Mouse (Mus musculus) layer of hippocampus, postnatal 25 days (tissue): ENCODE measurements at regions not wholly inside any gene's neighbourhood (a gene's known extent, or its start where the extent isn't known, plus 50 kb on each side); places are given as distances from the start of the nearest gene placed in this dataset.
A peak's percentile ranks its signal among the peaks of the same experiment; 100 is the strongest.

Experiments used
- DNase-seq, 2 experiments: peaks; one replicate each; pipeline ENCODE4 v3.0.0; 2022; ENCODE audit warnings: mixed read lengths in 2 of 2, low spot score in 1 of 2; ENCODE audit errors: extremely low spot score in 1 of 2

- DNase-seq, result no peak
These were observed 359.0 kb upstream of the Hs6st1 start for GRCm38 (mm10) chr1:35709214-35709613.

- no peak for DNase-seq
These were observed 354.2 kb upstream of the Hs6st1 start for GRCm38 (mm10) chr1:35713961-35714360.

- no peak for DNase-seq
These were observed 352.3 kb upstream of the Hs6st1 start for GRCm38 (mm10) chr1:35715931-35716330.

GRCm38 (mm10) chr1:35717166-35717565 lies 351.0 kb upstream of the Hs6st1 start:
- DNase-seq, result no peak

- DNase-seq, result no peak
These were observed 350.5 kb upstream of the Hs6st1 start for GRCm38 (mm10) chr1:35717659-35718058.

GRCm38 (mm10) chr1:35720063-35720462 lies 348.1 kb upstream of the Hs6st1 start:
- DNase-seq, result no peak

GRCm38 (mm10) chr1:35724366-35724900 lies 343.8 kb upstream of the Hs6st1 start:
- no peak for DNase-seq

GRCm38 (mm10) chr1:35726596-35726995 lies 341.6 kb upstream of the Hs6st1 start:
- DNase-seq, result peak; percentile 35 to 80

GRCm38 (mm10) chr1:35727310-35727990 lies 340.8 kb upstream of the Hs6st1 start:
- no peak for DNase-seq

- DNase-seq, result no peak
These were observed 338.4 kb upstream of the Hs6st1 start for GRCm38 (mm10) chr1:35729785-35730295.

GRCm38 (mm10) chr1:35730309-35730708 lies 337.9 kb upstream of the Hs6st1 start:
- DNase-seq, result no peak

- no peak for DNase-seq
These were observed 332.0 kb upstream of the Hs6st1 start for GRCm38 (mm10) chr1:35736247-35736646.

- no peak for DNase-seq
These were observed 318.6 kb upstream of the Hs6st1 start for GRCm38 (mm10) chr1:35749603-35750002.

GRCm38 (mm10) chr1:35750092-35750521 lies 318.1 kb upstream of the Hs6st1 start:
- no peak for DNase-seq

GRCm38 (mm10) chr1:35752636-35753035 lies 315.6 kb upstream of the Hs6st1 start:
- no peak for DNase-seq

GRCm38 (mm10) chr1:35754170-35754569 lies 314.0 kb upstream of the Hs6st1 start:
- DNase-seq, result no peak

- peak; percentile 39 to 50 for DNase-seq
These were observed 309.2 kb upstream of the Hs6st1 start for GRCm38 (mm10) chr1:35759010-35759409.

- peak in 1 of 2 experiments; percentile 20 for DNase-seq
These were observed 308.6 kb upstream of the Hs6st1 start for GRCm38 (mm10) chr1:35759600-35759999.

- no peak for DNase-seq
These were observed 305.1 kb upstream of the Hs6st1 start for GRCm38 (mm10) chr1:35763051-35763450.

GRCm38 (mm10) chr1:35763456-35763855 lies 304.7 kb upstream of the Hs6st1 start:
- DNase-seq, result no peak

- DNase-seq, result no peak
These were observed 304.1 kb upstream of the Hs6st1 start for GRCm38 (mm10) chr1:35764068-35764467.

- no peak for DNase-seq
These were observed 302.5 kb upstream of the Hs6st1 start for GRCm38 (mm10) chr1:35765692-35766091.
